Mouse (Mus musculus) A20 (cell line): ENCODE results near the gene Cnnm2.

Source experiments
- DNase-seq: peaks from one replicate; pipeline ENCODE4 v3.0.0-alpha.2; 2011; ENCODE audit warnings: low read depth, low spot score

The Cnnm2 gene

GRCm38 (mm10) chr19:46846459-46846858, 85.1 kb downstream of the Cnnm2 start:
- no peak for DNase-seq

- no peak for DNase-seq
These were observed 87.2 kb downstream of the Cnnm2 start for GRCm38 (mm10) chr19:46848381-46849268.

GRCm38 (mm10) chr19:46849443-46849997, 88.1 kb downstream of the Cnnm2 start:
- DNase-seq = no peak

GRCm38 (mm10) chr19:46856232-46856631, 94.8 kb downstream of the Cnnm2 start:
- no peak for DNase-seq

GRCm38 (mm10) chr19:46856780-46857179, 95.4 kb downstream of the Cnnm2 start:
- DNase-seq = no peak

- peak; percentile 22 for DNase-seq
These were observed 96.0 kb downstream of the Cnnm2 start for GRCm38 (mm10) chr19:46857277-46857989.

GRCm38 (mm10) chr19:46858200-46858599, 96.8 kb downstream of the Cnnm2 start:
- DNase-seq = no peak

DNA sequence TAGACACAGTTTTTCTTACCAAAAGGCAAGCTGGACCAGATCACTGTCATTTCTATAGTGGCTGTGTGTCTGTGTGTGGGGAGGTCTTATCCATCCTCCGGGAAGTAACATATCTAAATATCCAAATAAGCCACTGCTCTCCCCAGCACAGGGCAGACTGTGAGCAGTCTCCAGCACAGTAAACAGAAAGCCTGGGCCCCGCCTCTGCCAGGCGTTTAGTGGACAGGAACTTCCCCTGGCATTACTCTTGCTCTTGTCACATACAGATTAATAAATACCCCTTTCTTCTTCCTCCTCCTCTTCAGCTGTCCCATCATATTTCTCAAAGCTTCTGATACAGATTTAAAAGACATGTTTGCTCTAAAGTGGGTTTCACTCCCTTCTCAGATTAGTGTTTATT, 101.2 kb downstream of the Cnnm2 start:
- DNase-seq = no peak

GRCm38 (mm10) chr19:46863236-46863927, 102.0 kb downstream of the Cnnm2 start:
- no peak for DNase-seq

DNA sequence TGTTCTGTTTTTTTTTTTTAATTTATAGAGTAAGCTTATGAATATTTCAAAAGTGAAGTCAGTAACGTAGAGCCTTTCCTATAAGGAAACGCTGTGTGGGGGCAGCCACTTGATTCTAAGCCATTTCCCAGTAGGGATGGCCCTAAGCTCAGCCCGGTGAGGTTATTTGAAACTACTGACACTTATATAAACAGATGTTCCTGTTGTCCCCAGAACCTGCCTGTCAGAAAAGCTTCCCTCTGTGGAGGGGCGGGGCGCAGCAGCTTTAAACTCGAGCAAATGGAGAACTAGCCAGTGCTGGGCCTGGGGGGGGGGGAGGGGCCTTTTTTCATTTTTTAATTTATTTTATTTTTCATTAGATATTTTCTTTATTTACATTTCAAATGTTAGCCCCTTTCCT, 102.7 kb downstream of the Cnnm2 start:
- DNase-seq = no peak

DNA sequence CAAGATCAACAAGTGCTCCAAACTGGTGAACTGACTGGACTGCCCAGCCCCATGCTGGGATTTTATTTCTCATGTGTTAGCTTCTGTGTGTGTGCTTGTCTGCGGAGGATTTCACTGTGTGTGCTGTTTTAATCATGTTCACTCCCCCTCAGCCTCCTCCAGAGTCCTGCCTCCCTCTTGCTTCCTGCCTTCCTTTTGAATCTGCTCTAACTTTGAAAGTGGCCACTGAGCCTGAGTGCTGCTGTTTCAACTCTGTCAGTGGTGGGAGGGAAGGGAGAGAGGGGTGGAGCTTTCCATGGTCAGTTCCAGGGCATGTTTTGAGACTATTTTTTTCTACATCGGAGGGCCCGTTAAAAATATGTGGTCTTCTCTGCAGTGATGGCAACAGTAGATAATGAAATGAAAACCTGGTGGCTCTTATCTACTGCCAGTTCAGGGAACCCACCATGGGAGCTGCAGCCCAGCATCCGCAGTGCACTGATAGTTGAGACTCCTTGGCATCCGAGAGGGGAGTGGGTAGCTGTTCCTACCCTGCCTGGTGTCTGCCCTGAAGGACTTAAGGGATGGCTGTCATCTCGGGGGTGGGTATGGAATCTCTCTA, 103.4 kb downstream of the Cnnm2 start:
- DNase-seq = no peak

GRCm38 (mm10) chr19:46865381-46865780, 104.0 kb downstream of the Cnnm2 start:
- no peak for DNase-seq

DNA sequence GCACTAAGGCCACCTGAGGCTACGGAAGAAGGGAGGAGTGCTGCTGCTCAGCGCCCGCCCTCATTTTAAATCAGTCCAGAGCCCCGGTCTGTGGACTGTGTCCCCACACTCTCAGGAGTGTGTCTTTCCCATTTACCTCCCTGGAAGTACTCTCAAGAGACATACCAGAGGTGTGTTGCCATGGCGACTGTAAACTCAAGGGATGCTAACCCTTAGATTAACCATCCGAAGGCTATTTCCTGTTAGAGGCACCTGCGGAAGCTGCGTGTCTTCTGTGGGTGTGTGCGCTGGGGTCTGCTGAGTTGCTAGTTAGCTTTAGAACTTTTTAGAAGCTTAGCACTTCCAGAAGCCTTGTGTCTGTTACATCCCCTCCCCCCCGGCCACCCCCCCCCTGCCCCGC, 107.7 kb downstream of the Cnnm2 start:
- no peak for DNase-seq

DNA sequence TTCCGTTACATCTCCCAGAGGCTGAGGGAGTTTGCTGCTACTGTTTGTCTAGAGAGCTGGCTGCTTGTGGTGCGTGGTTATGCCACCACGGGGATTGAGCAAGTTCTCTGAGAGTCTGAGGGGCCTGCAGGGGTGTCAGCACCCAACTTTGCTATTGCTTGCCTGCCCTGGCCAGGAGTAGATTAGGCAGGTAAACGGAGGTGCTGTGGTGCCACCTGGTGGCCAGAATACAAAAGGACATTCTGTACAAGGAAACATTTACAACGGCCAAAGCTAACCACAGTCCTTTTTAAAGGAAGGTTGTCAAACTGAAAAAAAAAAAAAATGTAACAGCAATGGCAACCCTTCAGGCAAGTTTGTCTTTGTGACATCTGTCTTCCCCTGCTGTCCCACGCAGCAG, 108.1 kb downstream of the Cnnm2 start:
- DNase-seq = peak; percentile 73

DNA sequence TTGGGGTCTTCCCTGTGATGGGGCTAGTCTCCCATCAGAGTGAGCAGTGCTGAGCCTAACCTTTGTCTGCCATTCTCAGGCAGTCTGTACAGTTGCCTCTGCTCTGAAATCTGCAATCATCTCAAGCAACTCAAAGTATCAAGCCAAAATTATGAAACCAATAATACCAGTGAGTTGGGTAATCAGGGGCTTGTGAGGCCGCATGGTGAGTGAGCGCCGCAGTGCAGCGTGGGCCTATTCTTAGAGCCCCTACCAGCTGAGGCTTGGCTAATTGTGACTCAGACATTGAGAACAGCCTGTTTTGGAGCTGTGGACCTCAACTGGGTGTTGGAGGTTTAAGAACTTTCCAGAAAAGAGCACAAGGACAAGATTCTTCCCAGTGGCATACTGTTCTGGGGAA, 109.7 kb downstream of the Cnnm2 start:
- no peak for DNase-seq

DNA sequence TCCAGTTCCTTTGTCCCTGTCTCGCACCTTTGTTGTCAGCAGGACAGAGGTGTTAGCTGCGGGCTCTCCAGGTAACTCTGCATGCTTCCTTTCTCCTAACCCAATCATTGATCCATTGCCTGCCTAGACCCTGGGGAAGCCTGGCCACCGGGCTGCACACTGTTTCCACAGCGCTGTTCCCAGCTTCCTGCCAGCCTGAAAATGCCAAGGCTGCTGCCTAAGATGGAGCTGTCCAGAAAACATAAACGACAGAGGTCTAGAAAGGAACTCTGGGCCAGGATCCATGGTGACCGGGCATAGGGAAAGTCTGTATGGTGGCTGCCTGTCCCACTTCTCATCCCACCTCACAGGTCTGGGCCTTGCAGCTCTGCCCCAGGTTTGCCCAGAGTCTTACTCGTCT, 110.3 kb downstream of the Cnnm2 start:
- DNase-seq = no peak

- DNase-seq = no peak
These were observed 112.5 kb downstream of the Cnnm2 start for GRCm38 (mm10) chr19:46873924-46874323.

- peak; percentile 75 for DNase-seq
These were observed 114.4 kb downstream of the Cnnm2 start for GRCm38 (mm10) chr19:46875790-46876189.

- no peak for DNase-seq
These were observed 116.5 kb downstream of the Cnnm2 start for GRCm38 (mm10) chr19:46877886-46878285.

GRCm38 (mm10) chr19:46878346-46878745, 117.0 kb downstream of the Cnnm2 start:
- DNase-seq = peak; percentile 84

DNA sequence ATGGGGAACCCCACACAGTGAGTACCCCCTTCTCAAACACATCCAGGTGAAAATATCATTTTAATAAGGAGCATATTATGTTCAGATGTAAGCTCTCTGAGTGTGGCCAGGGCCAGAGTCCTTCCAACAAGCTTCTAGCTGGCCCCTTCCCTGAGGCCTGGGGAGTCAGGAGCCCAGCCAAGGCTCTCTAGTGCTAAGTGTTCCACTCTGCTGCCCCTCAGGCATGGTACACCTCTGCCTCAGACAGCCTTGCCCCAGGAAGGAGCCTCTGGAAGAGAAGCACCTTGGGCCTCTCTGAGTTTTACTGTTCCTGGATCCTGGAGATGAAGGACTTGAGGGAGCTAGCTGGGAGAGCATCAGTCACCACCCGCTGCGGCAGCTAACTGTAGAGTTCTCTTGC, 118.5 kb downstream of the Cnnm2 start:
- no peak for DNase-seq

- DNase-seq = no peak
These were observed 124.0 kb downstream of the Cnnm2 start for GRCm38 (mm10) chr19:46885365-46885764.
